Mouse (Mus musculus): ENCODE measurements around the gene Mta1. TPM values are rescaled to one million over a fixed set of nuclear protein-coding genes. Genes with fewer than 3 reads are reported as not detected.

The Mta1 gene
- 4.9 and 5.6 TPM in 2 replicates for polyA plus RNA-seq (2015; fragmentation: Nextera tagmentation; extraction: Ambion mirVana)

GRCm38 (mm10) chr12:113097749-113098281 is at the start of gene Mta1:
Mta1 (plus strand) TSS chr12:113098278.
- Histone ChIP-seq H3K27ac (ENCODE audit: low read depth, low read length) (peak within 1 kb of the TSS; percentile 71), H3K4me3 (ENCODE audit: low read depth, low read length) (peak within 1 kb of the TSS; percentile 82), H3K9me3 (ENCODE audit: control insufficient read depth) (no peaks in the 10 kb centered on the region), H3K4me1 (replicated peaks; ENCODE audit: control insufficient read depth, insufficient read depth, low read length) (no peaks in the 10 kb centered on the region), H3K36me3 (ENCODE audit: control insufficient read depth, insufficient read depth) (no peaks in the 10 kb centered on the region; the same call in 1 of the 2 replicates), H3K9ac (ENCODE audit: low read depth, low read length) (peak within 1 kb of the TSS; percentile 97), H3K27me3 (replicated peaks; ENCODE audit: control insufficient read depth, insufficient read depth, low read length) (no peaks in the 10 kb centered on the region), H3K4me2 (replicated peaks; ENCODE audit: low read depth) (peak within 1 kb of the TSS; percentile 98)
- 3% methylated on average over 27 of the region's 53 CpGs for WGBS
- no peak for TF ChIP-seq CTCF (IDR thresholded peaks at IDR 0.05; ENCODE audit: low read depth)
- ATAC-seq: peak; percentile 41

GRCm38 (mm10) chr12:113049836-113050235 is 48.2 kb upstream of the Mta1 start:
- ATAC-seq: no peak
- H3K27ac ChIP-seq (ENCODE audit: low read depth, low read length): no peak overlapping the region
- no peak overlapping the region for H3K4me3 ChIP-seq (ENCODE audit: low read depth, low read length)
- no peaks in the 10 kb centered on the region for H3K27me3 ChIP-seq (replicated peaks; ENCODE audit: control insufficient read depth, insufficient read depth, low read length)
- H3K9me3 ChIP-seq (ENCODE audit: control insufficient read depth): no peaks in the 10 kb centered on the region
- H3K36me3 ChIP-seq (ENCODE audit: control insufficient read depth, insufficient read depth): peaks cover 74% of the 10 kb centered on the region
- no peak for TF ChIP-seq CTCF (IDR thresholded peaks at IDR 0.05; ENCODE audit: low read depth)
- 88% methylated on average over 9 of the region's 9 CpGs for WGBS
- no peak overlapping the region for H3K4me2 ChIP-seq (replicated peaks; ENCODE audit: low read depth)
- H3K4me1 ChIP-seq (replicated peaks; ENCODE audit: control insufficient read depth, insufficient read depth, low read length): no peaks in the 10 kb centered on the region
- H3K9ac ChIP-seq (ENCODE audit: low read depth, low read length): no peak overlapping the region

DNA sequence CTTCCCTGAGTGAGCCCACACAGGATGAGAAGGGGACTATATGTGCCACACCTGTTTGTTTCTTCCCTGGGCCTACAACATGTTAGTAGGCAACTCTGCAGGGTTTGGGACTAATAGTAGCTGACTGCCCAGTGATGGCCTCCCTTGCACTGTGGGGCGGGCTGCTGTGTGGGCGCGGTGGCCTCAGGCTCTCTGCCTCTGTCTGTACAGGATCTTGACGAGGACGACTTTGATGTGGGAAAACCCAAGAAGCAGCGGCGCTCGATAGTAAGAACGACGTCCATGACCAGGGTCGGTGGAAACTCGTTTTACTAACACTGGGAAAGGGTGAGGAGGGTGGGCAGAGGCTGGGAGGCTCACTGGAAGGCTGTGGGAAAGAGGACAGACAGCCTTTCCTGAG is 47.4 kb upstream of the Mta1 start:
- peaks cover 75% of the 10 kb centered on the region for H3K36me3 ChIP-seq (ENCODE audit: control insufficient read depth, insufficient read depth)
- 89% methylated on average over 12 of the region's 12 CpGs for WGBS
- no peak overlapping the region for H3K4me3 ChIP-seq (ENCODE audit: low read depth, low read length)
- no peaks in the 10 kb centered on the region for H3K27me3 ChIP-seq (replicated peaks; ENCODE audit: control insufficient read depth, insufficient read depth, low read length)
- no peaks in the 10 kb centered on the region for H3K4me1 ChIP-seq (replicated peaks; ENCODE audit: control insufficient read depth, insufficient read depth, low read length)
- peak overlapping the region; percentile 62 for H3K27ac ChIP-seq (ENCODE audit: low read depth, low read length)
- H3K4me2 ChIP-seq (replicated peaks; ENCODE audit: low read depth): no peak overlapping the region
- no peak for TF ChIP-seq CTCF (IDR thresholded peaks at IDR 0.05; ENCODE audit: low read depth)
- no peaks in the 10 kb centered on the region for H3K9me3 ChIP-seq (ENCODE audit: control insufficient read depth)
- ATAC-seq: no peak
- H3K9ac ChIP-seq (ENCODE audit: low read depth, low read length): no peak overlapping the region

GRCm38 (mm10) chr12:113051628-113052403 is 46.3 kb upstream of the Mta1 start:
- Histone ChIP-seq H3K4me3 (ENCODE audit: low read depth, low read length) (no peak overlapping the region), H3K36me3 (ENCODE audit: control insufficient read depth, insufficient read depth) (peaks cover 78% of the 10 kb centered on the region), H3K27ac (ENCODE audit: low read depth, low read length) (peak overlapping the region; percentile 62), H3K9ac (ENCODE audit: low read depth, low read length) (no peak overlapping the region), H3K27me3 (replicated peaks; ENCODE audit: control insufficient read depth, insufficient read depth, low read length) (no peaks in the 10 kb centered on the region), H3K4me2 (replicated peaks; ENCODE audit: low read depth) (no peak overlapping the region), H3K4me1 (replicated peaks; ENCODE audit: control insufficient read depth, insufficient read depth, low read length) (no peaks in the 10 kb centered on the region), H3K9me3 (ENCODE audit: control insufficient read depth) (no peaks in the 10 kb centered on the region)
- TF ChIP-seq CTCF (IDR thresholded peaks at IDR 0.05; ENCODE audit: low read depth): peak; percentile 43; the same call in 1 of the 2 replicates
- 44% methylated on average over 9 of the region's 9 CpGs for WGBS
- ATAC-seq: 0 out of 2 replicates have a peak, but pooled peaks have one; percentile 19

- no peak overlapping the region for H3K9ac ChIP-seq (ENCODE audit: low read depth, low read length)
- no peaks in the 10 kb centered on the region for H3K4me1 ChIP-seq (replicated peaks; ENCODE audit: control insufficient read depth, insufficient read depth, low read length)
- H3K27me3 ChIP-seq (replicated peaks; ENCODE audit: control insufficient read depth, insufficient read depth, low read length): no peaks in the 10 kb centered on the region
- 90% methylated on average over 8 of the region's 8 CpGs for whole genome bisulfite sequencing
- H3K4me2 ChIP-seq (replicated peaks; ENCODE audit: low read depth): no peak overlapping the region
- H3K9me3 ChIP-seq (ENCODE audit: control insufficient read depth): no peaks in the 10 kb centered on the region
- H3K27ac ChIP-seq (ENCODE audit: low read depth, low read length): no peak overlapping the region
- no peak for TF ChIP-seq CTCF (IDR thresholded peaks at IDR 0.05; ENCODE audit: low read depth)
- no peak overlapping the region for H3K4me3 ChIP-seq (ENCODE audit: low read depth, low read length)
- ATAC-seq: no peak
- H3K36me3 ChIP-seq (ENCODE audit: control insufficient read depth, insufficient read depth): peaks cover 80% of the 10 kb centered on the region
Measured at GRCm38 (mm10) chr12:113056089-113056488, 42.0 kb upstream of the Mta1 start.

GRCm38 (mm10) chr12:113060178-113060577 is 37.9 kb upstream of the Mta1 start:
- H3K36me3 ChIP-seq (ENCODE audit: control insufficient read depth, insufficient read depth): peaks cover 82% of the 10 kb centered on the region
- no peak for ATAC-seq

More at GRCm38 (mm10) chr12:113060178-113060577, 37.9 kb upstream of the Mta1 start:
- no peaks in the 10 kb centered on the region for H3K9me3 ChIP-seq (ENCODE audit: control insufficient read depth)
- H3K4me3 ChIP-seq (ENCODE audit: low read depth, low read length): no peak overlapping the region
- TF ChIP-seq CTCF (IDR thresholded peaks at IDR 0.05; ENCODE audit: low read depth): no peak
- H3K27me3 ChIP-seq (replicated peaks; ENCODE audit: control insufficient read depth, insufficient read depth, low read length): no peaks in the 10 kb centered on the region
- WGBS: 84% methylated on average over 5 of the region's 5 CpGs
- H3K4me1 ChIP-seq (replicated peaks; ENCODE audit: control insufficient read depth, insufficient read depth, low read length): no peaks in the 10 kb centered on the region
- no peak overlapping the region for H3K27ac ChIP-seq (ENCODE audit: low read depth, low read length)
- no peak overlapping the region for H3K4me2 ChIP-seq (replicated peaks; ENCODE audit: low read depth)
- H3K9ac ChIP-seq (ENCODE audit: low read depth, low read length): no peak overlapping the region
